Mouse (Mus musculus) forebrain, embryonic 12.5 days (tissue): Measurements from ENCODE around the gene Fat3. TPM values are rescaled to one million over a fixed set of nuclear protein-coding genes. Genes with fewer than 3 reads are reported as not detected.

Experiments
- ATAC-seq: fragments of 200-750 bp; cut with Nextera tagmentation; 2 replicates; pipeline ENCODE4 v1.8.0; 2017; ENCODE audit warnings: moderate TSS enrichment; ENCODE audit not compliant: low FRiP score
- H3K27ac ChIP-seq: fragments of 300-500 bp; sonication (generic); 2 replicates; pipeline ENCODE4 v1.5.1; 2016; ENCODE audit warnings: mild to moderate bottlenecking
- H3K27me3 ChIP-seq: fragments of 300-500 bp; sonication (generic); 2 replicates; pipeline ENCODE4 v1.6.1; 2016; ENCODE audit warnings: mild to moderate bottlenecking
- H3K36me3 ChIP-seq: fragments of 300-500 bp; sonication (generic); replicated peaks from 2 replicates; pipeline ENCODE4 v1.6.1; 2016; ENCODE audit warnings: mild to moderate bottlenecking
- H3K4me1 ChIP-seq: fragments of 300-500 bp; sonication (generic); 2 replicates; pipeline ENCODE4 v1.6.1; 2016
- H3K4me2 ChIP-seq: fragments of 300-500 bp; sonication (generic); 2 replicates; pipeline ENCODE4 v1.6.1; 2016; ENCODE audit warnings: mild to moderate bottlenecking, moderate library complexity
- H3K4me3 ChIP-seq: fragments of 300-500 bp; sonication (generic); replicated peaks from 2 replicates; pipeline ENCODE4 v1.5.1; 2016; ENCODE audit warnings: mild to moderate bottlenecking
- H3K9ac ChIP-seq: fragments of 300-500 bp; sonication (generic); 2 replicates; pipeline ENCODE4 v1.6.1; 2016; ENCODE audit warnings: mild to moderate bottlenecking
- H3K9me3 ChIP-seq: fragments of 300-500 bp; sonication (generic); 2 replicates; pipeline ENCODE4 v1.6.1; 2016
- WGBS: fragments of 180-500 bp; shearing (Covaris S2); methylation state at CpG from one replicate; pipeline ENCODE4 v1.1.7; 2016; 5-methylcytosine and 5-hydroxymethylcytosine counted together
- polyA plus RNA-seq: library from polyadenylated mRNA; unstranded; fragments of >200 nt; fragmentation: Nextera tagmentation; extraction: Ambion mirVana; gene quantifications from 2 replicates; pipeline ENCODE4 v1.2.1, GENCODE M21; 2016

Fat3 gene
- polyA plus RNA-seq, 1 experiment from 2014 or later, result 13.0 TPM

GRCm38 (mm10) chr9:16213324-16213723 lies 287.8 kb downstream of the Fat3 start:
- H3K36me3 ChIP-seq, result no peaks in the 10 kb centered on the region
- no peak overlapping the region for H3K4me3 ChIP-seq
- no peak for ATAC-seq
- H3K27ac ChIP-seq, result no peak overlapping the region
- H3K27me3 ChIP-seq, result no peaks in the 10 kb centered on the region
- peaks cover 32% of the 10 kb centered on the region for H3K4me1 ChIP-seq
- H3K4me2 ChIP-seq, result no peak overlapping the region
- WGBS, result 63% methylated on average over 1 of the region's 1 CpGs
- H3K9ac ChIP-seq, result no peak overlapping the region
- no peaks in the 10 kb centered on the region for H3K9me3 ChIP-seq

DNA sequence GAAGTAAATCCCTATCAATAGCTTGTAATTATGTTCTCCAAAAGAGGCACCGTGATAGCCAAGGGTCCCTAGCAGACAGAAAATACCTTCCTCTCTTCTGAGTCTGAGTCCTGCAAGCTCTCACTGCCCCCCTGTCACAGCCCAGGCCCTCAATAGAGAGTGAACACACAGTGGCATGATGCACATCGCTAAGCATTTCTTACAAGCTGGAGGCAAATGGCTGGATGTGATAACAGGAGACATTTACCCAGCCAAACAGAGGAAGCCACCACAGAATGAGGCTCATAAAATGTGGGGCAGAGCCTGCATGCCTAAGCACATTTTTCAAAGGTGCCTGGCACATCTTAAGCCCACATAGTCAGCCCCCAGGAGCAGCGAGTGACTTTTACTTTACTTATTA lies 288.5 kb downstream of the Fat3 start:
- no peak overlapping the region for H3K9ac ChIP-seq
- H3K9me3 ChIP-seq, result no peaks in the 10 kb centered on the region
- no peaks in the 10 kb centered on the region for H3K36me3 ChIP-seq
- no peak overlapping the region for H3K4me2 ChIP-seq
- H3K27ac ChIP-seq, result 0 out of 2 replicates have a peak overlapping the region, but pooled peaks have one; percentile 16
- ATAC-seq, result no peak
- H3K4me1 ChIP-seq, result peaks cover 32% of the 10 kb centered on the region
- H3K27me3 ChIP-seq, result no peaks in the 10 kb centered on the region
- no peak overlapping the region for H3K4me3 ChIP-seq
- 71% methylated on average over 3 of the region's 3 CpGs for WGBS

GRCm38 (mm10) chr9:16212163-16212562 lies 288.9 kb downstream of the Fat3 start:
- Histone ChIP-seq H3K36me3 (no peaks in the 10 kb centered on the region), H3K27ac (0 out of 2 replicates have a peak overlapping the region, but pooled peaks have one; percentile 16), H3K27me3 (no peaks in the 10 kb centered on the region), H3K9ac (no peak overlapping the region), H3K4me2 (no peak overlapping the region), H3K4me1 (peaks cover 32% of the 10 kb centered on the region), H3K9me3 (no peaks in the 10 kb centered on the region), H3K4me3 (no peak overlapping the region)
- WGBS, result 81% methylated on average over 4 of the region's 4 CpGs
- ATAC-seq, result 0 out of 2 replicates have a peak, but pooled peaks have one; percentile 28

GRCm38 (mm10) chr9:16211468-16211867 lies 289.6 kb downstream of the Fat3 start:
- Histone ChIP-seq H3K27me3 (no peaks in the 10 kb centered on the region), H3K27ac (no peak overlapping the region), H3K4me3 (no peak overlapping the region), H3K4me2 (no peak overlapping the region), H3K36me3 (no peaks in the 10 kb centered on the region), H3K4me1 (peaks cover 32% of the 10 kb centered on the region), H3K9me3 (no peaks in the 10 kb centered on the region), H3K9ac (no peak overlapping the region)
- 65% methylated on average over 3 of the region's 3 CpGs for WGBS
- ATAC-seq, result no peak

DNA sequence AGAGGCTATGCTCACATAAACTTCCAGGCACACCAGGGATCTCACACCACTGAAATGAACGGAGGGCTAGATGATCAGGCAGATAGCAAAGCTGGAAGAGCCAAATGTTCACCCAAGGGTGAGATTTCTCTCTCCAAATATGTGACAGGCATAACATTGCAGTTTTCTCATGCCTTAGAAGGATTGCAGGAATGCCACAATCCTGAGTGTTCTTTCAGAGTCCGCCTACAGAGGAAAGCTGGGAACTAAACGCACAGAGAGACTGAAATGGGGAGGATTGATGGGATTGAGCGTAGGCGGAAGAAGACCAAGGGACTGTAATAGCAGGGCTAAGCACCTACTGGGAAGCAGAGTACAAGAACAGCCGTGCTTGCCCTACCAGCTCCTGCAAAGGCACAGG lies 298.8 kb downstream of the Fat3 start:
- Histone ChIP-seq H3K27me3 (no peaks in the 10 kb centered on the region), H3K4me2 (no peak overlapping the region), H3K4me1 (peaks cover 11% of the 10 kb centered on the region; the same call in 1 of the 2 replicates), H3K9ac (no peak overlapping the region), H3K9me3 (no peaks in the 10 kb centered on the region), H3K4me3 (no peak overlapping the region), H3K27ac (no peak overlapping the region), H3K36me3 (no peaks in the 10 kb centered on the region)
- WGBS, result 79% methylated on average over 6 of the region's 6 CpGs
- no peak for ATAC-seq

- Histone ChIP-seq H3K27ac (no peak overlapping the region), H3K4me1 (peaks cover 11% of the 10 kb centered on the region; the same call in 1 of the 2 replicates), H3K9me3 (no peaks in the 10 kb centered on the region), H3K4me3 (no peak overlapping the region), H3K9ac (no peak overlapping the region), H3K4me2 (no peak overlapping the region), H3K36me3 (no peaks in the 10 kb centered on the region), H3K27me3 (no peaks in the 10 kb centered on the region)
- 74% methylated on average over 1 of the region's 1 CpGs for WGBS
- ATAC-seq, result no peak
These were observed 300.1 kb downstream of the Fat3 start for GRCm38 (mm10) chr9:16200948-16201347.

DNA sequence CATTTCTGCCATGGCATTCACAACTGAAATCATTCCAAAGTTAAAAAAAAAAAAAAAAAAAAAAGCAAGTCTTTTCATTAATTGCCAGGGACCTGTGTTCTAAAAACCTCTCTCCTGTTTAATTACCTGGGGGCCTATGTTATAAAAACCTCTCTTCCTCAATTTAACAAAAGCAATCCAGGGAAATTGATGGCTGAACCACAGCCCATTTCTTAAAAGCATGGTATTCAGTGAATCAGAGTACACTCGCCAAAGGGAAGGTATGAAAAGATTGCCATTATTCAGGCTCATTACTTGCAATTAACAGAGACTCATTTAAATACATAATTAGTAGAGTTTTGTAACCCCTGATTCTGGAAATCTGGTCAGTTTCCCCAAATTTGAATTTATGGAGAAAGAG lies 314.6 kb downstream of the Fat3 start:
- no peaks in the 10 kb centered on the region for H3K36me3 ChIP-seq
- H3K9me3 ChIP-seq, result no peaks in the 10 kb centered on the region
- WGBS, result 33% methylated on average over 1 of the region's 1 CpGs
- no peak overlapping the region for H3K4me2 ChIP-seq
- H3K4me3 ChIP-seq, result no peak overlapping the region
- H3K27ac ChIP-seq, result no peak overlapping the region
- H3K4me1 ChIP-seq, result peaks cover 7% of the 10 kb centered on the region; the same call in 1 of the 2 replicates
- H3K27me3 ChIP-seq, result no peaks in the 10 kb centered on the region
- peak; percentile 49; the same call in 1 of the 2 replicates for ATAC-seq
- H3K9ac ChIP-seq, result no peak overlapping the region

DNA sequence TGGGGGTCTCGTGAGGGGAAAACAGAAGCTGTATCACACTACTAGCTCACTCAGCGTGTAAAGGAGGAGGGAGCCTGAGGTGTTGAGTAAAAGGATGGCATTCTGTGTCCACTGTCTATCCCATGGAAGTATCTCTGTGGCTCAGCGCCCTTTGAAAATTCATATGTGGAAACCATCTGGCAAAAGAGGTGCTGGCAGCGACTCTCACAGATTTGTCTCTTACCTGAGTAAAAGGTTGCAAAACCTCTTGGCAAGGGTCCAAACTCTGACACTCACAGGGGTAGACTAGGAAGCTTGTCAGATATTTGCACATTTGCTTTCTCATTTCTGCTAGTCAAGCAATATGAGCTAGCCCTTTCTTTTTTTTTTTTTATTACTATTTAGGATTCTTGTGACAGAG lies 331.8 kb downstream of the Fat3 start:
- H3K9me3 ChIP-seq, result no peaks in the 10 kb centered on the region
- no peak overlapping the region for H3K4me2 ChIP-seq
- no peak overlapping the region for H3K9ac ChIP-seq
- 91% methylated on average over 4 of the region's 4 CpGs for WGBS
- H3K4me1 ChIP-seq, result no peaks in the 10 kb centered on the region
- no peaks in the 10 kb centered on the region for H3K27me3 ChIP-seq
- H3K4me3 ChIP-seq, result no peak overlapping the region
- ATAC-seq, result no peak
- H3K27ac ChIP-seq, result no peak overlapping the region
- H3K36me3 ChIP-seq, result no peaks in the 10 kb centered on the region

DNA sequence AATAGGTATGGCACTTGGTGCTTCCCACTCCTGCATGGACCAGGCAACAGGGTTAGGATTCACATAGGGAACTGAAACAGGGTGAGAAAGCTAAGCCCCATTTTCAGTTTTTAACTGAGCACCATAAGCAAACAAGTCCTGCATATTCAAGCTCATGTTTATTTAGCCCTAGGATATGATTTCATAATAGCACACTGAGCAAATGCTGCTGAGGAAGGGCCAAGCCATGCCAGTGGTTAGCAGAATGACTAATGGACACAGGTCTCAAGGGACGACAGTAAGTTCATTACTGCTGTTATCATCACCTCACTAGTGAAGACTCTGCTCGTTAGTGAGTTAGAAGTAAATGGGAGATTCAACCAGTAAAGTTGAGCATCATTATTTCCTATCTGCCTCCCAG lies 333.0 kb downstream of the Fat3 start:
- Histone ChIP-seq H3K4me1 (no peaks in the 10 kb centered on the region), H3K4me2 (no peak overlapping the region), H3K4me3 (no peak overlapping the region), H3K27ac (no peak overlapping the region), H3K9me3 (no peaks in the 10 kb centered on the region), H3K36me3 (no peaks in the 10 kb centered on the region), H3K9ac (no peak overlapping the region), H3K27me3 (no peaks in the 10 kb centered on the region)
- WGBS, result 72% methylated on average over 2 of the region's 2 CpGs
- no peak for ATAC-seq

GRCm38 (mm10) chr9:16159366-16159765 lies 341.7 kb downstream of the Fat3 start:
- Histone ChIP-seq H3K4me2 (no peak overlapping the region), H3K27ac (no peak overlapping the region), H3K9ac (no peak overlapping the region), H3K4me1 (no peaks in the 10 kb centered on the region), H3K27me3 (no peaks in the 10 kb centered on the region), H3K9me3 (no peaks in the 10 kb centered on the region), H3K4me3 (no peak overlapping the region), H3K36me3 (no peaks in the 10 kb centered on the region)
- ATAC-seq, result no peak
- 88% methylated on average over 5 of the region's 5 CpGs for whole genome bisulfite sequencing

DNA sequence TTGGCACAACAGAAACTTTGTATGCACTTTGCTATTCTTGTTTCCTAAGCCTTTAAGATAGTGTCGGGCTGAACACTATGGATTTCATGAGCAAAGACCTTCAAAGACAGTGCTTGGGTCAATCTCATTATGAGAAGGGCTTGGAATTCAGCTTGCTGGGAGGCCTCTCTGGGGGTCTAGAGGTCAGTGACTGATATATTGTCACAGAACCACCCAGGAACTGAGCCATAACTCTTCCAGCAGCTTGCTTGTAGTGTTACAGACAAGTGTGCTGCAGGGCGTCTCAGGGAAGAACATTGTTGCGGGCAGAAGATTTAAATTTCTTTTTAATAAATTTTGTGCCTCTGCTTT lies 347.5 kb downstream of the Fat3 start:
- ATAC-seq, result no peak
- WGBS, result 54% methylated on average over 3 of the region's 3 CpGs
- no peak overlapping the region for H3K9ac ChIP-seq

DNA sequence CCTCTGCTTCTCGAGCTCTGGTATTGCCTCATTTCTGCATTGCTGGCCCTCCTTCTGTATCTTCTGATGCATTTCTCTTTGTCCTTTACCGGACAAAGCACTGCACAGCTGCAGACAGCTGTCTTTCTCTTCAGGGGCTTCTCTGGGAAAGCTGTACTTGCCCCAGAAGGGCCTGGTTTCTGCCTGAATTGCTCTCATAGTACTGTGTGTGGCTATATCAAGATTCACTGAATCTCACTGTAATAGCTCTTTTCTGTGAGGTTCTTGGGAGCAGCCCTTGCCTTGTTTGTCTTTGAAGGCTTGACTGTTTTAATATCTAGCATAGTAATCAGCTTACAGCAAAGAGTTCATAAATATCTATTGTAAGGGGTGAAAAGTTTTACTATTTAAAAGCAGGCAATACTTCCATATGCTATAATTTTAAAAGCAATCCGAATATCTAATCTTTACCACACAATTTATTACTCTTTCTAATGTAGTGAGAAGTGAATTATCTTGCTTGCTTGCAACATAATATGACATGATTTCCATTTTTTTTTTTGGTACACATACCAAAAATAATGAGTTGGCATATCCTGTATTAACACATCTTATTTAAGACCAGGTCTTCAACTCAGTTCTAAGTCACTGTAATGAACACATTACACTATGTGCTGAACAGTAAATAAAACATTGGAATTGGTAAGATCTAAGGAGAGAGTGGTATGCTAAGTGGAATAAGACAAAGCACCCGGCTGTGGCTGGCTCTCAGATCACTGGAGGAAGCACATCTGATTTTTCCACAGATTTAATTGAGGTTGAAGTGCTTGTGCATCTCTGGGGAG lies 348.1 kb downstream of the Fat3 start:
- H3K36me3 ChIP-seq, result no peaks in the 10 kb centered on the region
- H3K9ac ChIP-seq, result no peak overlapping the region
- ATAC-seq, result no peak
- H3K9me3 ChIP-seq, result no peaks in the 10 kb centered on the region
- H3K4me1 ChIP-seq, result peaks cover 15% of the 10 kb centered on the region
- WGBS, result 56% methylated on average over 4 of the region's 4 CpGs
- H3K4me3 ChIP-seq, result no peak overlapping the region
- no peak overlapping the region for H3K27ac ChIP-seq
- H3K27me3 ChIP-seq, result no peaks in the 10 kb centered on the region
- no peak overlapping the region for H3K4me2 ChIP-seq

More for the DNA sequence above, 347.5 kb downstream of the Fat3 start:
- Histone ChIP-seq H3K36me3 (no peaks in the 10 kb centered on the region), H3K4me3 (no peak overlapping the region), H3K9me3 (no peaks in the 10 kb centered on the region), H3K4me1 (peaks cover 11% of the 10 kb centered on the region), H3K27ac (no peak overlapping the region), H3K4me2 (no peak overlapping the region), H3K27me3 (no peaks in the 10 kb centered on the region)

GRCm38 (mm10) chr9:16150046-16150445 lies 351.0 kb downstream of the Fat3 start:
- Histone ChIP-seq H3K9me3 (no peaks in the 10 kb centered on the region), H3K4me2 (no peak overlapping the region), H3K4me3 (no peak overlapping the region), H3K4me1 (peaks cover 25% of the 10 kb centered on the region), H3K9ac (no peak overlapping the region), H3K27me3 (no peaks in the 10 kb centered on the region), H3K27ac (no peak overlapping the region), H3K36me3 (no peaks in the 10 kb centered on the region)
- no peak for ATAC-seq
